Mouse (Mus musculus): ENCODE results near the gene Lama2. TPM values are rescaled to one million over a fixed set of nuclear protein-coding genes. Genes with fewer than 3 reads are reported as not detected.

Gene Lama2
- total RNA-seq, 2 experiments from 2014 or later = 174 to 180 TPM

- peak; percentile 8 for DNase-seq
These were observed 236.5 kb downstream of the Lama2 start for GRCm38 (mm10) chr10:27382887-27383609.

DNA sequence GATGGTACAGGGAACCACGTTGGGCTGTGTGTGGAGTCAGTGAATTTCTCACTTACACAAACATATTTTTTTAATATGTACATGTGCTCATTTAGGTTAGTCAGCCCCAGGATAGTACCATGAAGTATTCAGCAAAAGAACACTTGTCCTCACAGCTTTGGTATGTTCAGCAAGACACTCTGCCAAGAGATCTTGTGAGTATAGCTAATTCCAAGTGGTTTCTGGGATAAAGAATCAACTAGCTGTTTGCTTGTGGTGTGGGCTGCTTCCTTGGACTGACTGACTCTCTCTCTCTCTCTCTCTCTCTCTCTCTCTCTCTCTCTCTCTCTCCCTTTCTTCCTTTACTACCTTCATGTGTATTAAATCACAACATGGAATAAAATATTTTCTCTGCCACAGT lies 241.3 kb downstream of the Lama2 start:
- DNase-seq = no peak

GRCm38 (mm10) chr10:27344278-27344677 lies 275.3 kb downstream of the Lama2 start:
- DNase-seq = no peak

DNA sequence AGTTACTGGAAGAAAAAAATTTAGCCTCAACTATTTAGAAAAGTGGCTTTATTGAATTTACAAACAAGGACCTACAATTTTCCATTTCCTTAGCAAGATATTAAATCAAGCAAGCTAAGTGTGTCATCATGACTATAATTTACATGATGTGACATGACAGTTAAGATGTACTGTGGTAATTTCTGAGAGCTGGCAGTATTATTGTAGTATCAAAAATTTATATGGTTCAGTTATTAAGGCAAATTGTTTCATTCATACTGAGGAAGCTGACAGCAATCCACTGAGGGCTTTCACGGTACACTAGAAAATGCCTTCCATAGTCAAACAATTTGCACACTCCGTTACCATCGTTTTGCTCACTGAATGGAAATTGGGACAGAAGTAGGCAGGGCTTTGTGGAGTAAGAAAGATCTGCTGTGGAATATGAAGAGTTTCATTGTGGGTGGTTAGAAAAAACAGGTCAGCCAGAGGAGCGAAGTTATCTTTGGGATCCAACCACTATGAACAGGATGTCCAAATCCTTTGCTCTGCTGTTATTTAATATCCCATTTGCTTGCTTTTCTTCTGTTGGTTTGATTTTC lies 297.1 kb downstream of the Lama2 start:
- no peak for DNase-seq

DNA sequence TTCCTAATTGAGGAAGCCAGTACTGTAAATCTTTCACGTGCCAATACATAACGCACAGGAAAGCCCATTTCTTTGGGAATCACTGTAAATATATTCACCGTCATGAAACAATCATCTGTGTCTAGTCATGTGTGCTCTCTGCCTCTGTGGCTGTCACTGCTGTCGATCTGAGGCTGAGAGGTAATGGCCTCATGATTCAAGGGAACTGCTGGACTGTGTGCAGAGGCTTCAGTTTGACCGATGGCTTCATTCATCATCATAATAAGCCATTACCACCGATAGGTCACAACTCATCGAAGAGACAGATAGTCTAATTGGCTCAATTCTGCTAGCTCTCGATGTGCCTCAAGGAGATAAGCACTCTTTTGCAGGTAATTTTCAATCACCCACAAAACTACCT lies 312.1 kb downstream of the Lama2 start:
- DNase-seq = no peak

DNA sequence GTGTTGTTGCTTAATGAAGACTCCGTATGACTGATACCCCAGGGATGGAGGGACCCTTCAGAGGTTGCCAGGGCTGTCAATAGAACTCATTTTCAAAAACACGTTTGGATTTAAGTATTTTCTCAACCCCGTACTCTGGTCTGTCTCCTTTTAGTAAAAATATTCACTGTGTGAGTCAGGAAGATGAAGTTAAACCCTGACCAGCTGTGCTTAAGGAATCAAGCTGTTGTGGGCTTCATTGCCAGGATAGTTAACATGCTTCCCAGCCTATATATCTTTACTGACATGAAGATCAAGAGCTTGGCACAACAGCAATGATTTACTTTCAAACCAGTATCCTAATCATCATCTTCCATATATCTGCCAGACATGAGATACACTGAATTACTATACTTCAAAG lies 314.3 kb downstream of the Lama2 start:
- no peak for DNase-seq

- peak; percentile 11 for DNase-seq
These were observed 334.3 kb downstream of the Lama2 start for GRCm38 (mm10) chr10:27285098-27285860.

GRCm38 (mm10) chr10:27267432-27267831 lies 352.1 kb downstream of the Lama2 start:
- DNase-seq = no peak

GRCm38 (mm10) chr10:27265812-27266211 lies 353.7 kb downstream of the Lama2 start:
- DNase-seq = no peak

GRCm38 (mm10) chr10:27264713-27265112 lies 354.8 kb downstream of the Lama2 start:
- no peak for DNase-seq

DNA sequence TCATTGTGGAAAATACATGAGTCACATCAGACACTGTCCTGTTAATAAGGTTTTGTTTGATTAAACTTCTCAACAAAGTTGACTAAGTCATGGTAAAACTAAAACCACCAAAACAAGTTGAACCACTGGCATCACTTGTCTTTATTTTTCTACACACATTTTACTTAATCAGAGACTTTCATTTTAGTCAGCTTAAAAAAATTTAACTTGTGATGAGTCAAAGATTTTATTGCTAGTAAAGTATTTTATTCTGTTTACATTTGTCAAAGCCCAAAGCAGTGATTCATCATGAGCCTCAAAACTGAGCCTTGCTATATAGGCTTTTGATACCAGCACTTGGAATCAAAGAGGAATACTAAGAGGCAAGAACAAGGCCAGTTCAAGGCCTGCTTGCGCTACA lies 369.8 kb downstream of the Lama2 start:
- no peak for DNase-seq

DNA sequence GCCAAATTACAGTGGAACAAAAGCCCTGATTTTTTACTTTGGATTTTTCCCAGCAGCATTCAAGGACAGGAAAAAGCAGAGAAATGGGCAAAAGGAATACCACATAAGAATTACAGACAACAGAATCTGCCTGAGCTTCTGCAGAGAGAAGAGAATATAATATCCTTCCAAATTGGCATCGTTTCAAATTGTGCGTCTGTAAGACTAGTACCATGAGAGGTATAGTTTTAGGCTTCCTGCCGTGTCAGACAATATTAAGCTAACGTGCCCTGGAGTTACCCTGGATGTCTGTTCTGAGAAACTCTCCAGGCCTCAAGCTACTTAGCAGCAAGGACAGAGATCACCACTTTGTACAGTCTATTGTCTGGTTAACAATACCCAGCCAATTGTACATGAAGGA lies 384.8 kb downstream of the Lama2 start:
- DNase-seq = no peak

- peak; percentile 40 for DNase-seq
These were observed 386.0 kb downstream of the Lama2 start for GRCm38 (mm10) chr10:27233577-27233976.

GRCm38 (mm10) chr10:27223815-27224375 lies 395.7 kb downstream of the Lama2 start:
- DNase-seq = no peak

GRCm38 (mm10) chr10:27222639-27223315 lies 396.8 kb downstream of the Lama2 start:
- peak; percentile 9 for DNase-seq

GRCm38 (mm10) chr10:27219698-27220097 lies 399.9 kb downstream of the Lama2 start:
- DNase-seq = no peak

DNA sequence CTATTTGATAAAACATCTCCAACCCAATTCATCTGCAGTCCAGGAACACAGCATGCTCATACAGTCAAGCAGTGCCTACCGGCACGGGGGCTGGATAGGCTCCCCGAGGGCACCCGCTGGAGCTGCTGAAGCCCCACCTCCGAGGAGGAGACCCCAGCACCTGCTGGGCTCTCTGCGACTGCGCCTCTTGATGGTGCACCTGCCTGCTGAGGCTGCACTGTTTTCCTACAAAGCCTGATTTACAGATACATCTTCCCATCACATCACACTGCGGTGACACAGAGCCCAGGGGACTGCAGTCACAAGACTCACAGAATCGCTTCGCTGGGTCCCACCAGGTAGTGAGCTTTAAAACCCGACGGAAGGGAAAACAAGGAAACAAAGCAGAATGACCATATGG lies 412.2 kb downstream of the Lama2 start:
- no peak for DNase-seq

DNA sequence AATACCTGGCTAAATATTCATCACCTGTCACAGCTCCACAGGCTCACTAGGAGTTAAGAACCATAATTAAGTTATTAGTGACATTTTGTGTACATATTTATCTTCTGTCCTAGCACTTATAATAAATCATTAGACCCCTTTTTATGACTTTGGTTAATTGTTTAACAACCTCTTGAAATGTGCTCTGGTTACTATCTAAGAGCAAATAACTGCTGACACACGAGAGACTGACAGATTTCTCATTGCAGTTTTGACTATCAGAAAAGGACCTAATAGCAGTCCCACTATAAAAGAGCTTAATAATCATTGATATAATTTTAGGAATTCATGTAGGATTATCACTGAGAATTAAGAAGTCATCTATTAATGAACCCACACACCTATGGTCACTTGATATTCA lies 421.1 kb downstream of the Lama2 start:
- DNase-seq = no peak

- DNase-seq = no peak
These were observed 425.3 kb downstream of the Lama2 start for GRCm38 (mm10) chr10:27193986-27194908.

DNA sequence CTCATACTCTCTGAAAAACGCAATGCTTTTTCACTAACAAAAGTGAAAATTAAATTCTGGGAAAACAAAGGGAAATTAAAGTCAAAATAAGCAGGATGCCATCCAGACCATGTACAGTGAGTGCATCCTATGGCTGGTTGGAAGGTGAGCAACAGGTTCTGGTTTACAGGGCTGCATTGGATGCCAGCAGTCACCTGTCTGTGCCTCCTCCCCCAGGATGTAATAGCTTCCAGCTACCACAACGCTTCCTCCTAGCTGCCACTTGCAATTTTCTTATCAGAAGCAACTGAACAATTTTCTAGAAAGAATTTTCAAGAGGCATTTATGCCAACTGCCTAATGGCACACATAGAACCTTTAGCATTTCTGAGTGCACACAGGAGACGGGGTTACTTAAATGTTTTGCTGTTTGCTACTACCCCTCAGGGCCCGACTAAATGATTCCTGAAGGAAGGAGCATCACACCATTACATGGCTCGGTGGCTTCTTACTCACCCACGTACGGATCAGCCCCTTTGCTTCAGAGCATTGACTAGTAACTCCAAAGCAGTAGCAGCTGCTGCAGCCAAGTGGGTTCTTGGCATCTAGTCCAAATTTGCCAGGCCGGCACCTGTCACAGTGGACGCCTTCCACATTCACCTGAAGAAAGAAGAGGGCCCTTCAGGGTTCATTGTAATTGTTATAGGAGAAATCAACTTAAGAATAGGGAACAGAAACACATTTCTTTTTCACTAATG lies 430.8 kb downstream of the Lama2 start:
- DNase-seq = no peak

GRCm38 (mm10) chr10:27184185-27184584 lies 435.4 kb downstream of the Lama2 start:
- no peak for DNase-seq

Measured in heart, postnatal 4 days (tissue).